Mouse (Mus musculus) liver, embryonic 11.5 days (tissue): ENCODE measurements at regions not wholly inside any gene's neighbourhood (a gene's known extent, or its start where the extent isn't known, plus 50 kb on each side); places are given as distances from the start of the nearest gene placed in this dataset.

ENCODE experiments used
- ATAC-seq: fragments of 200-750 bp; cut with Nextera tagmentation; replicated peaks from 2 replicates; pipeline ENCODE4 v1.8.0; 2017; ENCODE audit warnings: moderate number of reproducible peaks, mild to moderate bottlenecking, moderate TSS enrichment, moderate library complexity; ENCODE audit not compliant: low FRiP score
- DNase-seq: peaks from one replicate; pipeline ENCODE4 v3.0.0-alpha.2; 2017; ENCODE audit warnings: low spot score
- H3K27ac ChIP-seq: fragments of 300-500 bp; sonication (generic); 2 replicates; pipeline ENCODE4 v1.5.1; 2014; ENCODE audit warnings: mild to moderate bottlenecking, low read depth, low read length, control low read depth
- H3K27me3 ChIP-seq: fragments of 300-500 bp; sonication (generic); replicated peaks from 2 replicates; pipeline ENCODE4 v1.6.1; 2014; ENCODE audit warnings: low read length, mixed read lengths; ENCODE audit not compliant: control insufficient read depth, insufficient read depth
- H3K36me3 ChIP-seq: fragments of 300-500 bp; sonication (generic); 2 replicates; pipeline ENCODE4 v1.6.1; 2014; ENCODE audit warnings: mild to moderate bottlenecking, low read length, moderate library complexity, mixed read lengths; ENCODE audit not compliant: control insufficient read depth, insufficient read depth
- H3K4me1 ChIP-seq: fragments of 300-500 bp; sonication (generic); replicated peaks from 2 replicates; pipeline ENCODE4 v1.6.1; 2014; ENCODE audit warnings: low read length, mixed read lengths; ENCODE audit not compliant: control insufficient read depth, insufficient read depth
- H3K4me2 ChIP-seq: fragments of 300-500 bp; sonication (generic); 2 replicates; pipeline ENCODE4 v1.6.1; 2014; ENCODE audit warnings: mild to moderate bottlenecking, control low read depth, moderate library complexity
- H3K4me3 ChIP-seq: fragments of 300-500 bp; sonication (generic); 2 replicates; pipeline ENCODE4 v1.5.1; 2014; ENCODE audit warnings: low read depth, low read length, control low read depth
- H3K9ac ChIP-seq: fragments of 300-500 bp; sonication (generic); 2 replicates; pipeline ENCODE4 v1.6.1; 2014; ENCODE audit warnings: low read depth, low read length, control low read depth
- H3K9me3 ChIP-seq: fragments of 300-500 bp; sonication (generic); 2 replicates; pipeline ENCODE4 v1.6.1; 2016; ENCODE audit warnings: low read length, inconsistent platforms, mixed read lengths; ENCODE audit not compliant: control insufficient read depth
- WGBS: fragments of 180-500 bp; shearing (Covaris S2); extraction: QIAGEN DNeasy Blood & Tissue Kit; methylation state at CpG from one replicate; pipeline ENCODE4 v1.1.7; 2014; 5-methylcytosine and 5-hydroxymethylcytosine counted together

GRCm38 (mm10) chr9:102423465-102423918 is 69.0 kb upstream of the Ephb1 start:
- peak overlapping the region; percentile 70 for H3K27ac ChIP-seq
- H3K4me2 ChIP-seq, result peak overlapping the region; percentile 39
- no peak overlapping the region for H3K9ac ChIP-seq
- WGBS, result 34% methylated on average over 9 of the region's 9 CpGs
- H3K36me3 ChIP-seq, result no peaks in the 10 kb centered on the region
- no peaks in the 10 kb centered on the region; the same call in 1 of the 2 replicates for H3K4me1 ChIP-seq
- H3K27me3 ChIP-seq, result no peaks in the 10 kb centered on the region
- no peak overlapping the region for H3K4me3 ChIP-seq
- DNase-seq (no peak), ATAC-seq (no peak)
- no peaks in the 10 kb centered on the region for H3K9me3 ChIP-seq

DNA sequence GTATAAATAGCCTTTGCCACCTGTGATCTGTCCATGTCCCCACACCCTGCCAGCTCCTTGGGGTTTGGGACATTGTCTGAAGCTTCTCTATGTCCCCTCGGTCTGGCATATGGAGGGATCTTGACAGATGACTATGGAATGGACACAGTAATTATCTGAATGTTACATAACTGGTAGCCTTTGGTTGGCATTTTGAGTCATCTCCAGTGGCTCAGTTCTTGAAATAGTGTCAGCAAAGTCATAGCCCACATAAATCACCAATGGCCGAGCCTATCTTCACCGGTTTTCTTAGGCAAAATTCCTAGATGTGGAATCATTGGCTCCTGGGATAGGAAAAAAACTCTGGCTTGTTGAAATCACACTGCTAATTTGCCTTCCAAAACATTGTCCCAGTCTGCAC is 67.3 kb upstream of the Ephb1 start:
- Histone ChIP-seq H3K9me3 (no peaks in the 10 kb centered on the region), H3K4me2 (no peak overlapping the region), H3K27me3 (no peaks in the 10 kb centered on the region), H3K36me3 (no peaks in the 10 kb centered on the region), H3K27ac (no peak overlapping the region), H3K9ac (no peak overlapping the region), H3K4me1 (no peaks in the 10 kb centered on the region; the same call in 1 of the 2 replicates), H3K4me3 (no peak overlapping the region)
- WGBS, result 87% methylated on average over 3 of the region's 3 CpGs
- no peak for ATAC-seq
- DNase-seq, result no peak

- H3K4me3 ChIP-seq, result no peak overlapping the region
- H3K4me1 ChIP-seq, result no peaks in the 10 kb centered on the region; the same call in 1 of the 2 replicates
- no peak overlapping the region for H3K9ac ChIP-seq
- no peak overlapping the region for H3K4me2 ChIP-seq
- H3K36me3 ChIP-seq, result no peaks in the 10 kb centered on the region
- H3K27ac ChIP-seq, result no peak overlapping the region
- no peaks in the 10 kb centered on the region for H3K9me3 ChIP-seq
- WGBS, result 31% methylated on average over 12 of the region's 12 CpGs
- H3K27me3 ChIP-seq, result no peaks in the 10 kb centered on the region
- ATAC-seq, result no peak
- DNase-seq, result no peak
These were observed 65.7 kb upstream of the Ephb1 start for GRCm38 (mm10) chr9:102420196-102420595.

DNA sequence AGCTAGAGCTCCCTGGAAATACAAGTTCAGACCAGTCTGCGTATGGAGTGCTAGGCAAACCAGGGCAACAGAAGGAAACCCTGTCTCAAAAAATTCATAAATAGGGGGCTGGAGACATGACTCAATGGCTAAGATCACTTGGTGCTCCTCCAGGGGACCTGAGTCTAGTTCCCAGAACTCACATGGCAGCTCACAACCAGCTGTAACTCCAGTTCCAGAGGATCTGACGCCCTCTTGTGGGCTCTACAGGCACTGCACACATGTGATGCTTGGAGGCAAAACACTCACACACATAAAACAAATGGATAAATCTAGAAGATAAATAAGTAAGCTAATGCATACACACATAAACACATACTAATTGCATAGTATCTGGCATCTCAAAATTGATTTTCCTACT is 59.1 kb upstream of the Ephb1 start:
- Histone ChIP-seq H3K4me1 (no peaks in the 10 kb centered on the region), H3K27me3 (no peaks in the 10 kb centered on the region), H3K27ac (no peak overlapping the region), H3K36me3 (no peaks in the 10 kb centered on the region), H3K9me3 (no peaks in the 10 kb centered on the region), H3K9ac (no peak overlapping the region), H3K4me2 (no peak overlapping the region), H3K4me3 (no peak overlapping the region)
- 48% methylated on average over 2 of the region's 2 CpGs for WGBS
- DNase-seq (no peak), ATAC-seq (no peak)

- H3K4me2 ChIP-seq, result no peak overlapping the region
- WGBS, result 89% methylated on average over 10 of the region's 10 CpGs
- H3K27ac ChIP-seq, result no peak overlapping the region
- H3K9ac ChIP-seq, result no peak overlapping the region
- no peaks in the 10 kb centered on the region for H3K4me1 ChIP-seq
- no peaks in the 10 kb centered on the region for H3K9me3 ChIP-seq
- no peaks in the 10 kb centered on the region for H3K27me3 ChIP-seq
- H3K4me3 ChIP-seq, result no peak overlapping the region
- no peaks in the 10 kb centered on the region for H3K36me3 ChIP-seq
- DNase-seq, result no peak
- no peak for ATAC-seq
These were observed 56.2 kb upstream of the Ephb1 start for GRCm38 (mm10) chr9:102410666-102411065.

- WGBS, result 32% methylated on average over 8 of the region's 8 CpGs
- Histone ChIP-seq H3K4me1 (no peaks in the 10 kb centered on the region), H3K27ac (no peak overlapping the region), H3K27me3 (no peaks in the 10 kb centered on the region), H3K36me3 (no peaks in the 10 kb centered on the region), H3K9ac (no peak overlapping the region), H3K4me3 (no peak overlapping the region), H3K9me3 (no peaks in the 10 kb centered on the region), H3K4me2 (no peak overlapping the region)
- ATAC-seq (0 out of 2 replicates have a peak, but pooled peaks have one; percentile 42), DNase-seq (no peak)
These were observed 51.5 kb upstream of the Ephb1 start for GRCm38 (mm10) chr9:102406017-102406416.
